Mouse (Mus musculus) monocyte, adult 59 days (primary cell): ENCODE measurements around the gene Rpl22. TPM values are rescaled to one million over a fixed set of nuclear protein-coding genes. Genes with fewer than 3 reads are reported as not detected.

Source experiments
- total RNA-seq, 2 experiments: library from RNA; stranded (reverse); gene quantifications; one replicate each; pipeline ENCODE4 v1.2.4; 2023

The Rpl22 gene
- total RNA-seq, result 100 to 1,000 TPM; 515 to 640 TPM

GRCm38 (mm10) chr4:152325574-152326411 is at the start of gene Rpl22:
TSS of gene Rpl22 (plus strand) at chr4:152325742.

GRCm38 (mm10) chr4:152291562-152291961 is 34.0 kb upstream of the Rpl22 start, which contains the start of gene Hes3:
TSS of gene Hes3 (minus strand) at chr4:152291662.

GRCm38 (mm10) chr4:152296874-152297861 is 28.4 kb upstream of the Rpl22 start, which contains the start of gene Icmt:
TSS of gene Icmt (plus strand) at chr4:152297227.

GRCm38 (mm10) chr4:152318517-152319234 is 6.9 kb upstream of the Rpl22 start, which contains the start of gene Rnf207:
TSS of gene Rnf207 (minus strand) at chr4:152318993.

GRCm38 (mm10) chr4:152338419-152339292 is 13.1 kb downstream of the Rpl22 start, which contains the start of gene Chd5:
TSS of gene Chd5 (plus strand) at chr4:152338651.

Other genes with a start within 250 kb of the Rpl22 start
- gene Tnfrsf25, start 209.8 kb upstream of the Rpl22 start, total RNA-seq, result under 1 TPM; 0.49 to 0.58 TPM
- 1 to 10 TPM; 2.3 to 4.6 TPM for gene Espn, start 173.4 kb upstream of the Rpl22 start, total RNA-seq
- not detected for gene Hes2, start 166.9 kb upstream of the Rpl22 start, total RNA-seq
- gene Acot7, start 147.6 kb upstream of the Rpl22 start, total RNA-seq, result 10 to 100 TPM; 15.6 to 19.8 TPM
- under 1 TPM; 0.24 to 0.73 TPM for gene Gpr153, start 51.5 kb upstream of the Rpl22 start, total RNA-seq
- gene Hes3, start 34.1 kb upstream of the Rpl22 start, total RNA-seq, result not detected
- gene Icmt, start 28.5 kb upstream of the Rpl22 start, total RNA-seq, result 10 to 100 TPM; 16.3 to 18.7 TPM
- not detected for gene Rnf207, start 6.7 kb upstream of the Rpl22 start, total RNA-seq
- gene Chd5, start 12.9 kb downstream of the Rpl22 start, total RNA-seq, result under 1 TPM; 0.50 to 0.61 TPM
- 1 to 10 TPM; 1.0 to 2.4 TPM for gene Nphp4, start 151.0 kb downstream of the Rpl22 start, total RNA-seq
- gene Kcnab2, start 152.1 kb downstream of the Rpl22 start, total RNA-seq, result 100 to 1,000 TPM in 1 of 2 experiments, 10 to 100 TPM in 1; 96.6 to 107 TPM